Mouse (Mus musculus) adrenal gland (tissue): ENCODE measurements around the gene Myom1.

ENCODE experiments used
- intact Hi-C: fragments of 180-260 bp; cut with DNase I; formaldehyde crosslinking; loops from one replicate; pipeline ENCODE4 v1.15.1; 2025

The Myom1 gene

DNA sequence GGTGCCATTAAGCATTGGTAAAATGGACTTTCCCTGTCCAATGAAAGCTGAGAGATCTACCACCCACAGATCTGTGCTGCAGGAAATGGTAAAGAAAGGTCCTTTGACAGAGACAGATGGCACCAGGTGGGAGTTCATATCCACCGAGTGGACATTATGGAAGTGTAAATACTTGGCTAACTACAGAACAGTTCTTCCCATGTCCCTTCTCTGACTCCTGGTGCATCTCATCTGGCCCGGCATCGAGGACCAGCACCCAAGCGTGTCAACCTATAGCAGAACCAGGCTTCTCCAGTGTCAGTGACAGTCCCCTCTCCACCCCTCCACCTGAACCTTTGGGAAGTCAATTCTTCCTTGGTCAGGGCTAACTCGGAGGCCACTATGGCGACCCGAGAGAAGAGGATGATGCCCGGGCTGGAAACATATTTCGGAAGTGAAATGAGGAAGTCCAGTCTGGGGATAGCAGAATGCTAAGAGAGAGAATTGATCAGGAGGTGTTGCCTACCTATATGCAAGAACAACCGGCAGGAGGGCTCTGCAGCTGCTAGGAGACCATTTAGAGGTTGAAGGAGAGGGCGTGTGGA, 130.5 kb downstream of the Myom1 start:
- intact Hi-C loops = no loop called here

DNA sequence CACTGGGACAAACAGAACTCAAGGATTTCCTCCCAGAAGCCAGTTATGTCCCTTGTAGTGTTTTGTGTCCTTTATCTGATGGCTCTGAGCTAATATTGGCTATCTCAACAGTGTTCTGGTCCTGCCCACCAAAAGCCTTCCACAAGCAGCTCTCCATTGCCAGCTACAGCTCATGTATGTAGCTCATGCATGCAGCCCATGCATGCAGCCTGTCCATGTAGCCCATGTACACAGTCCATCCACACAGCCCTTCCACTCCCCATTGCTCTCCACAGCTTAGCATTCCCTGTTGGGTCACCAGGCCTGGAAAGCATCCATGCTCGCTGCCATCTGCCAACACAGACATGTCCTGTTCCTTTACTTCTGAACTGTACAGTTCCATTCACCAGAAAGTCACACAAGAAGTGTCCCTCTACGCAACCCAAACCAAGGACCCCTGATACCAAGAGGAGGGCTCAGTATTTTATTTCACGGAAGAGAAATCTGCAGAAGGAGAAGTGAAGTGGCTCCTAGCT, 132.1 kb downstream of the Myom1 start:
- intact Hi-C loops = no loop called here

DNA sequence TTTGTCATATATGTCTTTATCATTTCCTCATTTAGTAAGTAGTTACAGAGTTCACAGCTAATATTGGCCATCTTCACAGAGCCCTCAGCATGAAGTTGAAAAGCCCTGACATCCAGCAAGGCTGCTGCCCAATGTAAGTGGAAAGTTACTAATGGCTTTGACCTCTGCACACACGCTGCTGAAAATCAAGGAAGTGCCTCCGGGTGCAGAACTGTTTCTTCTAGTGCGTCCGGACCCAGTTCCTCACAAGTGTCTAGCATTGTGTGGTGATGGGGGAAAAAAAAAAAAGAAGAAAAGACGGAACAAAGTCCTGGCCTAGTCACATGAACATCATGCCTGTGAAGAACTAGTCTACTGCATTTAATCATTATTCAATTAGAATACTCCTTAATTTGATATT, 132.7 kb downstream of the Myom1 start:
- intact Hi-C loops = no loop called here

DNA sequence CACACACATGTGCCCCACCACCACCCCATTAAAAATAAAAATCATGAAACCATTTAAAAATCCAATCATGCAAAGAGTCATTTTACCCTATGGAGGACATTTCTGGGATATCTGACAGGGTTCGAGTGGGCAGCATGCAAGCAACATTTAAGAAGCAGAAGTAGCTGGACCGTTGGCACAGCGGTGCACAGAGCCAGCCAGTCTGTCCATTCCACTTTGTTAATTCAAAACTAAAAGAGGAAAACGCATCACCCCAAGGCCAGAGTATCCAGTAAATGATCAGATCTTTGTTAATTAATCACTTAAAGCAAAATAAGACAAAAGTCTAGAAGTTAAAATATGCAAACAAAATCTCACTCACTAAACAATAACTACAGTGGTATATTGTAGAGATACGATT, 133.4 kb downstream of the Myom1 start:
- intact Hi-C loops = no loop called here

DNA sequence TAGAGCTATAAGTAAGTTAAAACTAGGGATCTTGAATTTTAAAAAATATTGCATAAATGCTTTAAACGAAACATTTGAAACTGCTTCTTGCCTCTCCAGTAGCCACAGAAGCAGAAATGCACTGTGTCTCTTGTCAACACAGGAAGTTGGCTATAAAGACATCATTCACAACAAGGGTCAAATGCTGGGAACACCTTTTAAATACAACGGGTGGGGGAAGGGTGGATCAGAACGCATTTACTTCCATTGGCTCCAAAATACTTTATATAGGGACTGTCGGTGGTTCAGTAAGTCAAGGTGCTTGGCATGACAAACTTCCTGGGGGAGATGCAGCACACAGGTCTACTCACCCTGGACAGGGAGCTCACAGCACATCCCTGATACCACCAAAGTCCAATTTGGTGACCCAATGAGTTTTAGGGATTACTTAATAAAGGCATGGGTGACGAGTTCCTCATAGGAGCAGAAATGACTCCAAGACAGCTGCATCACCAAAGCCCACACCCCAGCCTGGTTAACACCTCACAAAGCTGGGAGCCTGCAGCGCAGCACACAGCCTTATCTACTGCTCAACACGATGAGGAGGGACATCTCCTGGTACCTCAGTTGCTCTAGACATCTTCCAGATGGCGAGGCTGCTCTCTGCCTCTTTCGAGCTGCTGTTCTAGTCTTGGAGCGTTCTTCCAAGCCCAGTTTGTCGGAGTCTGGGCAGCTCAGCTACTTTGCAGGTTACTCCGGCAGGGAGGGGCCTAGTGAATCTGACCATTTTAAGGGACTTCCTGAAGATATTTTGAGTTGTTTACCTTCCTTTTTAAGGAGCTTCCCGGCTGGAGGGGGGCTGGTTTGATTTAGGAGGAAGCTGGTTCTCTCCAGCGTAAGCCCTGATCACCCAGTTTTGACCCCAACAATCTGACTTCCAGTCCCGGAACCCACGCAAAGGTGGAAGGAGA, 134.2 kb downstream of the Myom1 start:
- intact Hi-C loops = no loop called here

DNA sequence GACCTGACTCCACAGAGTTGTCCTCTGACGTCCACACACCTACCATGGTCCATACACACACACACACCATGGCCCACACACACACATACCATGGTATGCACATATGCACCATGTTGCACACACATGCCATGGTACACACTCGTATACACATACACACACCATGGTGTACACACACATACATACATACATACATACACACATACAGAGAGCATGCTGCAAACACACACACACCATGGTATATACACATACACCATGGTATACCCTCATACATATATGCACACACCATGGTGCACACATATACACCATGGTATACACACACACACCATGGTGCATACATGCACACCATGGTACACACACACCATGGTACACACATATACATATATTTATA, 134.9 kb downstream of the Myom1 start:
- intact Hi-C loops = no loop called here

DNA sequence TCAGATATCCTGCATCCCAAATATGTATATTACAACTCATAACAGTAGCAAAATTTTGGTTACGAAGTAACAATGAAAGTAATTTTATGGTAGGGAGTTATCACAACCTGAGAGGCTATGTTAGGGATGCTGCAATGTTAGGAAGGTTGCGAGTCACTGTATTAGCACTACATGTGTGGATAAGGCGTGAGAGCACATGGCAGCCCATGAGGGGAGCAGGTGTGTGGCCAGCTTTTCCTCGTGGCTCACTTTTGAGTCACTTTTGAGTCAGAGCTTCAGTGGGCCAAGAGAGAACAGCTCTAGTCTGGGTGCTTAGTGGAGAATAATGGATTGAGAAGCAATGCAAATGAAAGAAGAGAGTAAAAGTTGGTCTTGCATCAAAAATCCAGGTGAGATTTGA, 139.6 kb downstream of the Myom1 start:
- intact Hi-C loops = no loop called here

DNA sequence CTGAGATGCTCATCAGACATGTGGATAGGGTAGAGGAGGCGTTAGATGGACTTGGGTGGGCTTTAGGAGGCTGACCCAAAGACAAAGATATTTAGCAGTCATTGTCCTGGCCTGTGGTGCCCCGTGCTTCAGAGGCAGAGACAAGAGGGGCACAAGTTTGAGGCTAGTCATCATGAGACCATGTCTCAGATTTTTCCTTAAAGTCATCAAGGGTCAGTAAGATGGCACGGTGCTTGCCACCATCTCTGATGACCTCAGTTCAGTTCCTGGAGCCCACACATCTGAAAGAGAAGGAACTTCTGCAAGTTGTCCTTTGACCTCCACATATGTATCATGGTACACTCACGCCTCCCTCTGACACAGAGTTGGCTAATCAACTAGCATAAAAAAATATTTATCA, 140.7 kb downstream of the Myom1 start:
- intact Hi-C loops = no loop called here

DNA sequence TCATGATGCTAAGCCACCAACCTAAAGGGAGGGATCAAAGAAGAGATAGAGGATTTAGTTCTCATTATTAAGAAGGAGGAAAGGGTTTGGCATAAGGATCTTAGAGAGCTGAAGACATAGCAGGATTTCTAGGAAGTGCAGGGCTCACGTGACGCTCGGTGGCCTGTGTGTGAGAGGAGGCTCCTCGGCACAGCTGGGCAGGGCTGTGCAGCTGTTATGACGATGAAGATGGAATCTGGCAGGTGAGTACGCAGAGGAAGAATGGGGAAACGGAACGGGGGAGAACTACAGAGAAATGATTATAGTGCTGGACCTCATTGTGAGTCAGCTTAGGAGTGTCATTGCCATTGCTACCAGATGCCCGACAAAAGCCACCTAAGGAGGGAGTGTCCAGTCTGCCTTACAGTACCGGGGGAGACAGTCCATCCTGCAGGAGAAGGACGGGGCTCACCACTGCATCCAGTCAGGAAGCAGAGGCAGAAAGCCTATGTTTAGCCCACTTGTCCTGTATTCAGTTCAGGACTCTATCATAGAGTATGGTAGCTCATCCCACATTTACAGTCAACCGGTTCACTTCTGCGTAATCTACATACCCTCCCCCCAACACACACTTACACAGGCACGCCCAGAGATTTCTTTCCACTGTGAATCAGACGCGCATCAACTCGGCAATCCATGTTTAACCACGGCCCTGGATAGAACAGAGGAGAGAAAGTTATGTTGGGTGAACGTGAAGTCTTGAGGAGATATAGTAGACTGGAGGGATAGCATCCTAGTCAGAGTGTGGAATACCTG, 142.1 kb downstream of the Myom1 start:
- intact Hi-C loops = no loop called here

DNA sequence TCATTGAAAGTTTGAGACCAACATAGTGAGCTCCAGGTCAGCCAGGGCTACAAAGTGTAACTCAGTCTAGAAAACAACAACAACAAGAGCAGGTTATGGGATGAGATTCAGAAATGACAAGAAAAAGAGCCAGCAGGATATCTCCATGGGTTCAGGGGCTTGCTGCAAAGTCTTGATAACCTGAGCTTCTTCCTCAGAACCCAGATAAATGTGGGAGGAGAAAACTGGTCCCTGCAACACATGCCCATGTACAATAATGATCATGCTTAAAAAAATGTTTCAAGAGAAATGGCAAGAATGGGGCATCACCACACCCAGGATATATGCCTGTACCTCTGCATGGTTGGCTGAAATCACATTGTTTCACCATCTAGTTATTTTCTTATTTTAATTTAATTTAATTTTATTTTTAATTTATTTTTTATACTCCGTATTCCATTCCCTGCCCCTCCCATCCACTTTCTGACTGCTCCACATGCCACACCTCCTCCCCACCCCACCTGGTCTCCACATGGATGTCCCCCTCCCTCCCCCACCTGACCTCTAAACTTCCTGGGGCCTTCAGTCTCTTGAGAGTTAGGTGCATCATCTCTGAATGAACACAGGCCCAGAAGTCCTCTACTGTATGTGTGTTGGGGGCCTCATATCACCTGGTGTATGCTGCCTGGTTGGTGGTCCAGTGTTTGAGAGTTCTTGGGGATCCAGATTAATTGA, 143.0 kb downstream of the Myom1 start:
- intact Hi-C loops = no loop called here

DNA sequence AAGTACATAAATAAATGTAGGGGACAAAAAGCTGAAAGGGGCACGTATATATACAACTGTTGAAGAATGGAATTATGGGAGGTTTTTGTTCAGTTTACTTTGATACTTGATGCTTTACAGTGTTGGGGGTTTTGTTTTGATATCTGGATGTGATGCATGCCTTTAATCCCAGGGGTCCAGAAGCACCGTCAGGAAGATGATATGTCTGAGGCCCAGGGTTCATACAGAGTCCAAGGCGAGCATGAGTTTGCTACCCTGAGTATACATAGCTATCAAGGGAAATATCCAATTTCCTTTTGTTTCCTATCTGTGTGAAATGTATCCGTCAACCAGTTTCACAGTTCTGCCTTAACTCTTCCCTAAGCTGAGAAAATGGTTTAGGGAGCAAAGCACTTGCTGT, 150.9 kb downstream of the Myom1 start:
- intact Hi-C loops = no loop called here

DNA sequence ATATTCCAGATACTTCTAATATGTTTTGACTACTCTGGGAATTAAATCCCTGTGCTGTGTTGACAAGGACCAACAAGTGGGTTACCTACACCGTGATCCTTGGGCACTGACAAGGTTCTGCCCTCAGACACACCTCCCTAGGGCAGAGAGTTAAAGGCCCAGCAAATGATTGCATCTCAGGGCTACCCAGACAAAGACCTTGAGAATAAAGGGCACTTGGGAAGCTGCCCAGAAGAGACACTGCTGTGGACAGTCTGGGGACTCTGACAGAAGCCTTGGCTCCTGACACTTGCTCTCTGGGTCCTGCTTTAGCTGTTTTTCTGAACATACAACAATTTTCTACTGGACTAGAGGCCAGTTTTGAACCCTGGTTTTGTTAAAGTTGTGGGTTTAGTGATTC, 152.8 kb downstream of the Myom1 start:
- intact Hi-C loops = no loop called here

DNA sequence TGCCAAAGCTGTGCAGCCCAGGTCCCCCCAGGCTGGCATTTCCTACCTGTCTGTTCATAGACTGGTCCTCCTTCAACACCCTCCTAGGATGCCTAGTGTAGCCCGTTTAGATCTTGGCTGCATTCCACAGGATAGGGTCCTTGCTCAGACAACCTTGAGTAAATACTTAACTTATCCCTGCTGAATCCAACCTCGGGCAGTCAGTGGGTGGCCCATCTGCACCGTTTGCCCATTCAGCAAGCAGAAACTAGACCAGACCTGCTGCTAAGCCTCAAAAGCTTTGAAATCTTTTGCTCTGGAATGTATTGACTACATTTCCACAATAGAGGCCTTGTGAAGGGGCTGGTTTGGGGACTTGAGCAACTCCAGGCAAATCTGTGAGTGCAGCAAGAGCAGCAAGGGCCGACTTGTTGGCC, 156.7 kb downstream of the Myom1 start:
- intact Hi-C loops = no loop called here

DNA sequence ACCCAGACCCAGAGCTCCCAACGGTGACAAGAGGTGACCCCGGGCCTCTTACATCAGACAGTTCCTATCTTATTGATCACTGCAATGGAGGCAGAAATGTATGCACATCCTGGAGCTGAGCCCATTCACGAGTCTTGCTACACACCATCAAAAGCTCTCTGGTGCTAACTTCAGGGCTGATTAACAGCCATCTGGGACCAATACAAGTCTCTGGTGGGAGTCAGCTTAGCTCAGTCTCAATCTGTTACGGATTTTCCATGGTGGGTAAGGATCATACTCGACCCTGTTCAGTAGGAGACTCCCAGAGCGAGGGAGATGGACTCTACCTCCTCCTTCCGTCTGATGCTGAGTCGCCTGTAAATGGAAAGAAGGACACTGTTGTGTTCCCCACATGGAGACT, 157.3 kb downstream of the Myom1 start:
- intact Hi-C loops = no loop called here

DNA sequence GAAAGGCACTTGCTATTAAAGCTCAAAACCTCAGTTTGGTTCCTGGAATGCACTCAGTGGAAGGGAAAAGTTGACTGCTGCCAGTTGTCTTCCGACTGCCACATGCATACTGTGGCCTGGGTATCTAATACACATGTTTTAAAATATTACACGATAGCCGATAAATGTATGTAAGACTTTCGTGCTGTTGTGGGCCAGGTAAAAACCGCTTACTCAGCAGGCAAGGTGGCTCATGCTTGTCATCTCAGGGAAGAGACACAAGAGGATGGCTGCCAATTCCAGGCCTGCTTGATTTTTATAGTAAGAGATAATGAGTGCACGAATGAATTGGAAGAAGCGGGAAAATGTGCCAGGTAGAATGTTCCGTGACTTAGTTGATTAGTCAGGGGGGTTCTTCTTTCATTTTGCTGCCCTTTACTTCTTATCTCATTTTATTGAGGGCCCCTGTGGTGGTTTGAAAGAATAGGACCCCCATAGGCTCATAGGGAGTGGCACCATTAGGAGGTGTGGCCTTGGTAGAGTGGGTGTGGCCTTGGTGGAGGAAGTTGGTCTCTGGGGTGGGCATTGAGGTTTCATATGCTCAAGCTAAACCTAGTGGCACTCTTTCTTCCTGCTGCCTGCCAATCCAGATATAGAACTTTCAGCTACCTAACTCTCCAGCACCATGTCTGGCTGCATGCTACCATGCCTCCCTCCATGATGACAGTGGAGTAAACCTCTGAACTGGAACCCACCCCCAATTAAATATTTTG, 158.0 kb downstream of the Myom1 start:
- intact Hi-C loops = no loop called here

DNA sequence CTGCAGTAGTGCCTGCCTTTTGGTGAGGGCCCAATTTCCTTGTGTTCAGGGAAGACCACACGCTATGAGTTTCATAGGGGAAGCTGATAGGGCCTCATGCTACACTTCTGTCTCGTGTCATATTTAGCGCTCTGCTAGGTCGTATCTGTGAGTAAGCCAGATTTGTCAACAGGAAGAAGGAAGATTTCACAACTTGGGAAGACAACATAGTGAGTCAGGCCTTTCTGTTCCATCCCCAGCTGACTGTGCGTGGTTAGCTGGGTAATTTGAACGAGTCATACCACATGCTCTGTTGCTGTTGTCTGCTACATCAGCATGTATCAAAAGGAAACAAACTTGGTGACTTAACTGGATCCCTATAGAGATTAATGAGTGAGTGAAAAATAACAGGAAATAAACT, 162.6 kb downstream of the Myom1 start:
- intact Hi-C loops = no loop called here

DNA sequence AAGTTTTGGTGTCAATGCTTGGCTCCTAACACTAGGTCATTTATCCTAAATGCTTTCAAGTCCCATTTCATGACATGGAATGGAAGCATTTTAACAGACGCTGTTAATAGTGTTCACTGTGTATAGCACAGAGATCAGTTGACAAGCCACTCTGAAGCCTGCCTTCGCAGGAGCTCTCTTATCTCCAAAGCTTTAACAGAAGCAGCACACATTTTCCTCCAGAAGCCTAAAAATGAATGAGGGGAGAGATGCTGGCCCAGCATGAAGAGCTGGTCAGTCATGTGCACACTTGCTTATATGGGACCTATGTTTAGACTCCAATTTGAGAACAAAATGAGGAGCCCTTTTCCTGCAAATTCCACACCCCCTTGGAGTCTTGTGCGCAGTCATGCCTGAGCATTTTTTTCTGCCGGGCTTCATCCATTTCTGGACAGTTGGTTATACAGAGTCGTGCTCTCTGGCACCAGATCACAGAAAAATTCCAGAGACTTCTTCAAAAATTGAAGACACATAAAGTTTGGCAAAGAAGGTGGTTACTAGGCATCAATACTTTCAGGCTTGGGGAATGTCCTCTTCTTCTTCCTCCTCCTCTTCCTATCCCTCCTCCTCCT, 165.9 kb downstream of the Myom1 start:
- intact Hi-C loops = no loop called here

DNA sequence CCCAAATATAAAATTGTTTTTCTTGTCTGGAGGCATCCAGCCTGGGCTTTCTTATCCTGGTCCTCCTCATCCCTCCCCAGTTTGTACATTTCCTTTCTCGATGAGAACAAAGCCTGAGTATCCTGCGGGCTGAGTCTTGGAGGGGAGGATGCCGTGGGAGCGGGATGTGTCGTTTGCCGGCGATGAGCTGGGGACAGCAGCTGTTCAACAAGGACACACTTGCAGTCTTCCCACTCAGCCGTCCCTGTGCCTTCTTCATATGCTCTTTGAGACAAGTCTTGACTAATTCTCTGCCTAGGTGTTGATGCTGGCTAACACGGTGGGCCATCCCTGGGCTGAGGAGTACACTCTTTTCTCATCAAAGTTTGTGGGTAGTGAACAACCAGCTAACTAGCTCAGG, 166.4 kb downstream of the Myom1 start:
- intact Hi-C loops = no loop called here

DNA sequence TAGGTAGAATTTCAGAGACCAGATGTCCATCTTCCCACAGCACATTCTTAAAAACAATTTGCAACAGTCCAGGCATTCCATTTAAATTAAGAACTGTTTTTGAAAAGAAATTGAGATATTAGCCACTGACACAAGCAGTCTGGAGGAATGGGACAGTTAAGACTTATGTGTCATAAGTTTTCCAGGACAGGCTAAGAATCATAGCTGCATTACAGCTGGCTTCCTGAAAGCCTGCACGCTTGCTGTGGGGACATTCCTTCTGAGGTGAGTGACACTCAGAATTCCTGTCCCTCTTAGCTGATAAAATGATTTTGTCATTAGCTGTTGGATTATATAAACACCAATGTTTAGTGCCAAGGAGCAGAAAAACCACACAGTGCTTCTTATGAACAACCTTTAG, 167.2 kb downstream of the Myom1 start:
- intact Hi-C loops = no loop called here

DNA sequence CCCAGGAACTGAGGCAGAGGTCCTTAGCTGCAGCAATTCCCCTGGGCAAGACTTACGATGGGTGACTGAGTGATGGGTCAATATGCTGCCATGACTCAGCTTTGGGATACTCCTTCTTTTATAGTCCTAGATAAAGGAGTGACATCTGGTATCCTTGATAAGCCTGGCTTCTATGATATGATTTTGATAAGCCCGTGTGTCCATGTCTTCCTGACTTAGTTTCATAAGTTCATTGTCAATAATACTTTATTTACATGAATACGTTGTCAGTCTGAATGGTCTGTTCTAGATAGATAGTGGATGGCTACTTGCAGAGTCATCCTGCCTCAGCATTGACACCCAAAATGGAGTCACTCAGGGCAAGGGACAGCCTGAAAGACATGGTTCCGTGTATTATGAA, 168.7 kb downstream of the Myom1 start:
- intact Hi-C loops = no loop called here
